Mouse (Mus musculus) cortical plate, adult 2 months (tissue): ENCODE data around the gene Ly6c2. TPM values are rescaled to one million over a fixed set of nuclear protein-coding genes. Genes with fewer than 3 reads are reported as not detected.
"Not testable (repeated sequence)": the region's sequence is repeated elsewhere in the genome, so short reads cannot be mapped to it uniquely, and the experiment has no call there.

ENCODE experiments used
- H3K27ac ChIP-seq: fragments of 200-500 bp; 2 replicates; pipeline ENCODE4 v1.5.1; 2012; ENCODE audit warnings: low read length, control low read depth, inconsistent platforms; ENCODE audit not compliant: insufficient read depth
- H3K4me1 ChIP-seq: fragments of 200-500 bp; 2 replicates; pipeline ENCODE4 v1.6.1; 2011; ENCODE audit warnings: low read length; ENCODE audit not compliant: control insufficient read depth, insufficient read depth
- H3K4me3 ChIP-seq: fragments of 200-500 bp; 2 replicates; pipeline ENCODE4 v1.5.1; 2011; ENCODE audit warnings: mild to moderate bottlenecking, low read length, control low read depth; ENCODE audit not compliant: insufficient read depth
- CTCF ChIP-seq: fragments of 200-500 bp; IDR thresholded peaks from 2 replicates; pipeline ENCODE4 v1.5.1; 2011; ENCODE audit warnings: mild to moderate bottlenecking, control low read depth, low read length; ENCODE audit not compliant: insufficient read depth; ENCODE audit errors: extremely low read depth
- POLR2A ChIP-seq: fragments of 200-500 bp; IDR thresholded peaks from 2 replicates; pipeline ENCODE4 v1.6.1; 2011; ENCODE audit warnings: mild to moderate bottlenecking, low read length, control low read depth; ENCODE audit not compliant: insufficient read depth; ENCODE audit errors: extremely low read depth
- polyA plus RNA-seq: library from polyadenylated mRNA; depleted of rRNA; stranded (reverse); fragments of >200 nt; gene quantifications from 2 replicates; pipeline ENCODE4 v1.2.3, GENCODE M21; 2012; rRNA removed

Gene Ly6c2
- polyA plus RNA-seq: 0.70 and 0.81 TPM in 2 replicates

- not testable (repeated sequence) for H3K27ac ChIP-seq, H3K4me3 ChIP-seq, H3K4me1 ChIP-seq
Measured at GRCm38 (mm10) chr15:75111861-75112630, at the start of gene Ly6c2. TSS of gene Ly6c2 (minus strand) at chr15:75111970.

GRCm38 (mm10) chr15:75157646-75158045, 45.9 kb upstream of the Ly6c2 start:
- no peak overlapping the region for H3K4me3 ChIP-seq
- no peak for TF ChIP-seq CTCF
- TF ChIP-seq POLR2A: no peak
- H3K4me1 ChIP-seq: no peaks in the 10 kb centered on the region
- H3K27ac ChIP-seq: no peak overlapping the region

- no peaks in the 10 kb centered on the region for H3K4me1 ChIP-seq
- TF ChIP-seq CTCF: no peak
- TF ChIP-seq POLR2A: no peak
- no peak within 1 kb of the TSS for H3K4me3 ChIP-seq
- H3K27ac ChIP-seq: no peak within 1 kb of the TSS
Measured at GRCm38 (mm10) chr15:75154940-75155339, 43.2 kb upstream of the Ly6c2 start, which contains the start of gene Ly6g. TSS of gene Ly6g (plus strand) at chr15:75155240.

- H3K4me3 ChIP-seq: no peak overlapping the region
- H3K4me1 ChIP-seq: no peaks in the 10 kb centered on the region
- H3K27ac ChIP-seq: no peak overlapping the region
- TF ChIP-seq POLR2A: no peak
- no peak for TF ChIP-seq CTCF
Measured at GRCm38 (mm10) chr15:75153087-75153486, 41.3 kb upstream of the Ly6c2 start.

- Histone ChIP-seq H3K4me3 (no peak overlapping the region), H3K4me1 (no peaks in the 10 kb centered on the region), H3K27ac (no peak overlapping the region)
- TF ChIP-seq POLR2A (no peak), CTCF (peak; percentile 39)
Measured at GRCm38 (mm10) chr15:75143735-75144134, 32.0 kb upstream of the Ly6c2 start.

- 0 out of 2 replicates have a peak, but pooled peaks have one; percentile 17 for TF ChIP-seq CTCF
- H3K4me1 ChIP-seq, H3K27ac ChIP-seq, H3K4me3 ChIP-seq: not testable (repeated sequence)
Measured at GRCm38 (mm10) chr15:75141812-75142360, 30.1 kb upstream of the Ly6c2 start.

- H3K4me1 ChIP-seq, H3K4me3 ChIP-seq, H3K27ac ChIP-seq: not testable (repeated sequence)
Measured at GRCm38 (mm10) chr15:75137739-75138138, 26.0 kb upstream of the Ly6c2 start.

GRCm38 (mm10) chr15:75135090-75135783, 23.5 kb upstream of the Ly6c2 start:
- not testable (repeated sequence) for H3K4me3 ChIP-seq, H3K4me1 ChIP-seq, H3K27ac ChIP-seq

- H3K4me3 ChIP-seq, H3K27ac ChIP-seq, H3K4me1 ChIP-seq: not testable (repeated sequence)
Measured at GRCm38 (mm10) chr15:75132346-75132745, 20.6 kb upstream of the Ly6c2 start.

- TF ChIP-seq CTCF: peak; percentile 43
- no peak for TF ChIP-seq POLR2A
- no peaks in the 10 kb centered on the region for H3K4me1 ChIP-seq
- no peak overlapping the region for H3K27ac ChIP-seq
- no peak overlapping the region for H3K4me3 ChIP-seq
Measured at GRCm38 (mm10) chr15:75120066-75120465, 8.3 kb upstream of the Ly6c2 start.

- H3K4me3 ChIP-seq, H3K27ac ChIP-seq, H3K4me1 ChIP-seq: not testable (repeated sequence)
- TF ChIP-seq CTCF: peak; percentile 29
Measured at GRCm38 (mm10) chr15:75118742-75119141, 7.0 kb upstream of the Ly6c2 start.

- H3K4me1 ChIP-seq, H3K4me3 ChIP-seq, H3K27ac ChIP-seq: not testable (repeated sequence)
Measured at GRCm38 (mm10) chr15:75117481-75117880, 5.7 kb upstream of the Ly6c2 start.
